Mouse (Mus musculus) liver, postnatal 0 days (tissue): ENCODE measurements at regions not wholly inside any gene's neighbourhood (a gene's known extent, or its start where the extent isn't known, plus 50 kb on each side); places are given as distances from the start of the nearest gene placed in this dataset.

Experiments used
- ATAC-seq: fragments of 200-750 bp; cut with Nextera tagmentation; 2 replicates; pipeline ENCODE4 v1.8.0; 2017; ENCODE audit warnings: mild to moderate bottlenecking, moderate library complexity
- DNase-seq: peaks from one replicate; pipeline ENCODE4 v3.0.0-alpha.2; 2016
- H3K27ac ChIP-seq: fragments of 300-500 bp; sonication (generic); 2 replicates; pipeline ENCODE4 v1.5.1; 2014; ENCODE audit warnings: antibody characterized with exemption, moderate library complexity, mild to moderate bottlenecking, low read depth
- H3K27me3 ChIP-seq: fragments of 300-500 bp; sonication (generic); 2 replicates; pipeline ENCODE4 v1.6.1; 2014; ENCODE audit warnings: low read length, control low read depth, mixed read lengths; ENCODE audit not compliant: insufficient read depth
- H3K36me3 ChIP-seq: fragments of 300-500 bp; sonication (generic); replicated peaks from 2 replicates; pipeline ENCODE4 v1.6.1; 2014; ENCODE audit warnings: mild to moderate bottlenecking, control low read depth, low read length, moderate library complexity, mixed read lengths; ENCODE audit not compliant: insufficient read depth
- H3K4me1 ChIP-seq: fragments of 300-500 bp; sonication (generic); 2 replicates; pipeline ENCODE4 v1.6.1; 2014; ENCODE audit warnings: antibody characterized with exemption, mild to moderate bottlenecking, control low read depth; ENCODE audit not compliant: insufficient read depth
- H3K4me2 ChIP-seq: fragments of 300-500 bp; sonication (generic); 2 replicates; pipeline ENCODE4 v1.6.1; 2014; ENCODE audit warnings: low read depth, mild to moderate bottlenecking, low read length, moderate library complexity, mixed read lengths
- H3K4me3 ChIP-seq: fragments of 300-500 bp; sonication (generic); 2 replicates; pipeline ENCODE4 v1.5.1; 2014; ENCODE audit warnings: low read depth, low read length
- H3K9ac ChIP-seq: fragments of 300-500 bp; sonication (generic); replicated peaks from 2 replicates; pipeline ENCODE4 v1.6.1; 2014; ENCODE audit warnings: mild to moderate bottlenecking, moderate library complexity
- H3K9me3 ChIP-seq: fragments of 300-500 bp; sonication (generic); 2 replicates; pipeline ENCODE4 v1.6.1; 2016; ENCODE audit warnings: mild to moderate bottlenecking, control low read depth, low read length, mixed read lengths
- CTCF ChIP-seq: sonication (generic); IDR thresholded peaks from 2 replicates; pipeline ENCODE4 v1.5.1; 2016; ENCODE audit warnings: antibody characterized with exemption, low read depth
- EP300 ChIP-seq: IDR thresholded peaks from 2 replicates; pipeline ENCODE4 v1.6.1; 2016; ENCODE audit warnings: antibody characterized with exemption, low read depth, mild to moderate bottlenecking
- WGBS: fragments of 180-500 bp; shearing (Covaris S2); extraction: QIAGEN DNeasy Blood & Tissue Kit; methylation state at CpG from one replicate; pipeline ENCODE4 v1.1.7; 2014; ENCODE audit not compliant: insufficient replicate concordance; 5-methylcytosine and 5-hydroxymethylcytosine counted together

GRCm38 (mm10) chr1:6140245-6140644 lies 1332.6 kb downstream of the Gm37988 start:
- Histone ChIP-seq H3K27me3 (no peaks in the 10 kb centered on the region), H3K4me2 (no peak overlapping the region), H3K27ac (no peak overlapping the region), H3K36me3 (no peaks in the 10 kb centered on the region), H3K4me3 (no peak overlapping the region), H3K9me3 (no peaks in the 10 kb centered on the region), H3K4me1 (no peaks in the 10 kb centered on the region), H3K9ac (no peak overlapping the region)
- ATAC-seq (no peak), DNase-seq (no peak)
- no peak for TF ChIP-seq EP300
- no peak for TF ChIP-seq CTCF
- 68% methylated on average over 4 of the region's 4 CpGs for WGBS

- Histone ChIP-seq H3K4me1 (no peaks in the 10 kb centered on the region), H3K27me3 (no peaks in the 10 kb centered on the region), H3K9me3 (no peaks in the 10 kb centered on the region), H3K9ac (no peak overlapping the region), H3K36me3 (no peaks in the 10 kb centered on the region), H3K4me2 (no peak overlapping the region), H3K4me3 (no peak overlapping the region), H3K27ac (no peak overlapping the region)
- TF ChIP-seq CTCF (no peak), EP300 (no peak)
- ATAC-seq (no peak), DNase-seq (no peak)
- WGBS: 69% methylated on average over 2 of the region's 2 CpGs
Observed at GRCm38 (mm10) chr1:6142816-6143215, 1335.1 kb downstream of the Gm37988 start.

GRCm38 (mm10) chr1:6143891-6144290 lies 1336.2 kb downstream of the Gm37988 start:
- no peak overlapping the region for H3K4me2 ChIP-seq
- no peak overlapping the region for H3K9ac ChIP-seq
- TF ChIP-seq CTCF: peak; percentile 49
- no peak for TF ChIP-seq EP300
- no peaks in the 10 kb centered on the region for H3K27me3 ChIP-seq
- no peaks in the 10 kb centered on the region for H3K36me3 ChIP-seq
- WGBS: 44% methylated on average over 1 of the region's 1 CpGs
- no peak for DNase-seq
- no peak overlapping the region for H3K4me3 ChIP-seq
- H3K4me1 ChIP-seq: no peaks in the 10 kb centered on the region
- ATAC-seq: no peak
- no peaks in the 10 kb centered on the region for H3K9me3 ChIP-seq
- H3K27ac ChIP-seq: no peak overlapping the region

GRCm38 (mm10) chr1:6152436-6152835 lies 1344.7 kb downstream of the Gm37988 start:
- Histone ChIP-seq H3K36me3 (no peaks in the 10 kb centered on the region), H3K9ac (no peak overlapping the region), H3K4me1 (no peaks in the 10 kb centered on the region), H3K9me3 (no peaks in the 10 kb centered on the region), H3K27ac (no peak overlapping the region), H3K4me2 (no peak overlapping the region), H3K27me3 (no peaks in the 10 kb centered on the region), H3K4me3 (no peak overlapping the region)
- ATAC-seq: no peak
- TF ChIP-seq CTCF: no peak
- no peak for TF ChIP-seq EP300
- DNase-seq: no peak
- WGBS: 36% methylated on average over 3 of the region's 3 CpGs
